Mouse (Mus musculus) cerebellum, adult 2 months (tissue): ENCODE measurements at regions not wholly inside any gene's neighbourhood (a gene's known extent, or its start where the extent isn't known, plus 50 kb on each side); places are given as distances from the start of the nearest gene placed in this dataset.

Source experiments
- CTCF ChIP-seq: fragments of 200-500 bp; IDR thresholded peaks from 2 replicates; pipeline ENCODE4 v1.5.1; 2011; ENCODE audit warnings: low read depth, mild to moderate bottlenecking, control low read depth, low read length, moderate library complexity, borderline replicate concordance; ENCODE audit not compliant: insufficient read depth
- POLR2A ChIP-seq: fragments of 200-500 bp; IDR thresholded peaks from 2 replicates; pipeline ENCODE4 v1.6.1; 2011; ENCODE audit warnings: low read length, control low read depth, borderline replicate concordance; ENCODE audit not compliant: insufficient read depth

DNA sequence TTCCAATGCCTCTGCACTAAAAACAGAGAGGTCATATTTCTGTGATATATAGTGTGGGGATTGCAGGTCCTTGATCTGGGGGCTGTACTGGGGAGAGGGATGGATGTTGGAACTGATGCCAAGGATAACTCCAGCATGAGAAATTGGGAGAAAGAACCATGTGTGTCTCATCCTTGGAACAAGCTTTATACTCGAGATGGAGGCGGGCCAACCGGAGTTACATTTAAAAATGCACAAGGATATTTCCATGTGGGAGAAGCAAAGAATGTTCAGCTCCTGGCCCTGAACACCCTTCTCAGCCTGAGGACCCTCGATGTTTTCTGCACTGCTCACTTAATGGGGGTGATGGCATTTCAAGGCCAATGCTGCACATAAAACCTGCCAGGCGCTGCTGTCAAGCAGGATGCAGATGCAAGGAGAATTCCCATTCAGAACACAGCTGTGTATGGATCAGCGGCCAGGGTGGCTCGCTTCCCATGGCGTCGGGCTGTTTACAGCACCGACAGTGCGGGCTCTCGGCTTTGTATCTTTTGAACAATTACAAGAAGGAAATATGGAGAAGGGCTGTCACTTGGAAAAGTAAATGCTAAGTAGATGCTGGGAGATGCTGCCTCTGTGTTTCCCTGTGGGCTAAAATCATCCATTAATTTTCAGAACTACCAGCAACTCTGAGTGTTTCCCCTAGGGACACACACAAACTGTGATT lies 184.9 kb upstream of the Myt1l start:
- TF ChIP-seq CTCF (no peak), POLR2A (no peak)
